Mouse (Mus musculus) midbrain, embryonic 11.5 days (tissue): ENCODE results near the gene Sec22b. TPM values are rescaled to one million over a fixed set of nuclear protein-coding genes. Genes with fewer than 3 reads are reported as not detected.
A peak's percentile ranks its signal among the peaks of the same experiment; 100 is the strongest.

ENCODE experiments used
- ATAC-seq: fragments of 200-750 bp; cut with Nextera tagmentation; 2 replicates; pipeline ENCODE4 v1.8.0; 2017; ENCODE audit warnings: moderate TSS enrichment, moderate library complexity; ENCODE audit not compliant: low FRiP score
- DNase-seq: peaks from one replicate; pipeline ENCODE4 v3.0.0; 2015; ENCODE audit warnings: low spot score; ENCODE audit errors: missing footprints
- H3K27ac ChIP-seq: fragments of 300-500 bp; sonication (generic); 2 replicates; pipeline ENCODE4 v1.5.1; 2014; ENCODE audit warnings: low read depth, low read length
- H3K27me3 ChIP-seq: fragments of 300-500 bp; sonication (generic); 2 replicates; pipeline ENCODE4 v1.6.1; 2014; ENCODE audit warnings: mild to moderate bottlenecking, low read length, moderate library complexity, mixed read lengths; ENCODE audit not compliant: control insufficient read depth, insufficient read depth
- H3K36me3 ChIP-seq: fragments of 300-500 bp; sonication (generic); 2 replicates; pipeline ENCODE4 v1.6.1; 2014; ENCODE audit warnings: mild to moderate bottlenecking, low read length, moderate library complexity, mixed read lengths; ENCODE audit not compliant: control insufficient read depth, insufficient read depth
- H3K4me1 ChIP-seq: fragments of 300-500 bp; sonication (generic); 2 replicates; pipeline ENCODE4 v1.6.1; 2014; ENCODE audit warnings: low read length; ENCODE audit not compliant: control insufficient read depth, insufficient read depth
- H3K4me2 ChIP-seq: fragments of 300-500 bp; sonication (generic); 2 replicates; pipeline ENCODE4 v1.6.1; 2014; ENCODE audit warnings: mild to moderate bottlenecking, moderate library complexity
- H3K4me3 ChIP-seq: fragments of 300-500 bp; sonication (generic); 2 replicates; pipeline ENCODE4 v1.5.1; 2014; ENCODE audit warnings: low read depth, low read length
- H3K9ac ChIP-seq: fragments of 300-500 bp; sonication (generic); 2 replicates; pipeline ENCODE4 v1.6.1; 2014; ENCODE audit warnings: low read length
- H3K9me3 ChIP-seq: fragments of 300-500 bp; sonication (generic); 2 replicates; pipeline ENCODE4 v1.6.1; 2016; ENCODE audit warnings: low read length; ENCODE audit not compliant: control insufficient read depth
- WGBS: fragments of 180-500 bp; shearing (Covaris S2); extraction: QIAGEN DNeasy Blood & Tissue Kit; methylation state at CpG from one replicate; pipeline ENCODE4 v1.1.7; 2014; 5-methylcytosine and 5-hydroxymethylcytosine counted together
- polyA plus RNA-seq: library from polyadenylated mRNA; unstranded; fragments of >200 nt; fragmentation: Nextera tagmentation; extraction: Ambion mirVana; gene quantifications from 2 replicates; pipeline ENCODE4 v1.2.1, GENCODE M21; 2014

Sec22b gene
- polyA plus RNA-seq, 1 experiment from 2014 or later = 122 TPM

DNA sequence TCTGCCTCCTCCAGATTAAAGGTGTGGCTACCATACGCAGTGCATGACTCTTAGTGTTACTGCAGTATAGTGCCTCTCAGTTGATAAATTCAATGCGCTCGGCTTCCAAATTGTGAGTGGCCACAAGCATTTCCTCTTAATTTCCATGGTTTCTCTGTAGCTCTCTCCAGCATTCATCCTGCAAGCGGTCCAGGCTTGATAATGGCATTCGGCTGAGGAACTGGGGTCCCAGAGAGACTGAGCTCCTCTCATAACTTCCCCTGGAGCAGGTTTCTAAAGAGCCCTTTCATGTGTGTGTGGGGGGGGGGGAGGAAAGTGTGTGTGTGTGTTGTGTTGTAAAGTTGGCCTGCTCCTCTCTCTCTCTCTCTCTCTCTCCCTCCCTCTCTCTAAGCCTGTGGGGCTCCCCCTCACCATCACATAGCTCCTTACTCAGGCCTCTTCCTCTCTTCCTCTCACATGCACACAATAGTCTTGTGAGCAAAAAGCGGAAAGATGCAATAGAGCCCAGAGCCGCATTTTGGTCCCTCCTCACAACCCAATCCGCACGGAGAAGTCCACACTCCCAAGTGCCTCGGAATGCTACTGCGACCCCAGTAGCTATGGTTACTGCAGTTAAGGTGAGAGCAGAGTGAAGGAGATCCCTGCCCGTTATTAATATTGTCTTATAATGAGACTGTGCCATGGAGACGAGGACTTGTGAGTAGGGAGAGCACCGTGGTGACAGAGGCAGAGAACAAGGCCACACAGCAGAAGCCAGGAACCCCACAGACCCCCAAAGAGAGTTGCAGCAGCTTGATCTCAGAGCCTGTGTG lies 60.0 kb downstream of the Sec22b start:
- H3K27ac ChIP-seq = no peak overlapping the region

DNA sequence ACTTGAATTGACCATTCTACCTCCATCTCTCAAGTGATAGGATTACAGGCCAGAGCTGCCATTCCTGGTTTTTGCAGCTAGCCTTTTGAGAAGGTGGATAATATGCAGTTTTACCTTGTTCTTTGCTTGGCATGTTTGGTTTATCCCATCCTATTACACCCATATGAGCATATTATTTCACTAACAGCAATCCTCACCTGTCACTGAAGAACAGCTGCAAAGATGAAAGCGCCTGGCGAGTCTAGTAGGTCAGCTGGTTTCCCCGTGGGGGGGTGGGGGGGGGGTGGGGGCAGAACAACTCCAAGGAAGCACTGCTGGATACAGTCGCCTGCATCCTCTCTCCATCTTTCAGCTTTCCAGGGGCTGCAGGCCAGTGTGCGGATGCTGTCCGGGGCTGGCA lies 61.0 kb downstream of the Sec22b start:
- Histone ChIP-seq H3K4me1 (peaks cover 2% of the 10 kb centered on the region; the same call in 1 of the 2 replicates), H3K4me2 (no peak overlapping the region), H3K9ac (no peak overlapping the region), H3K36me3 (no peaks in the 10 kb centered on the region), H3K27ac (no peak overlapping the region), H3K27me3 (no peaks in the 10 kb centered on the region), H3K4me3 (no peak overlapping the region), H3K9me3 (no peaks in the 10 kb centered on the region)
- no peak for DNase-seq
- WGBS = 80% methylated on average over 6 of the region's 6 CpGs
- no peak for ATAC-seq

More for the DNA sequence above, 60.0 kb downstream of the Sec22b start:
- Histone ChIP-seq H3K9me3 (no peaks in the 10 kb centered on the region), H3K27me3 (no peaks in the 10 kb centered on the region), H3K9ac (no peak overlapping the region), H3K4me3 (no peak overlapping the region), H3K36me3 (no peaks in the 10 kb centered on the region), H3K4me2 (no peak overlapping the region), H3K4me1 (peaks cover 2% of the 10 kb centered on the region; the same call in 1 of the 2 replicates)
- no peak for ATAC-seq
- no peak for DNase-seq
- WGBS = 69% methylated on average over 14 of the region's 14 CpGs

DNA sequence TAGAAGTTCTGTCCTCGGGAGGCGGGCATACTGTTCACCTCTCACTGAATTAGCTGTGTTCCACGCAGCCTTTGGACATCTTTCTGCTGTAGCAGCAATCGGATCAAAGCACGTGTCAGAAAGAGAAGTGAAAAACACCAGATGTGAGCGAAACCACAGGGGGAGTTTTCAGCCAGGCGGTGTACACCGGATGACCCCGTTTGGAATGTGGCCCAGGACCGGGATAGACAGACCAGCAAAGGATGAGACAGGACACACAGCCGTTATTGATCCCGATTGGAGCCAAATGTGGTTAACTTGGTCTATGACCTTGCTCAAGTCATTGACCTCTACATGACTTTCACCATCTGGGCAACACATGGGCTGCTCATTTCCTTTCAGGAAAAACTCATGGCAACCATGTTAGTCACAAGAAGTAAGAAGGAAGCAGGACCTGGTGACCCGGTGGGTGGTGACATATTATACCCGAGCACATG lies 63.9 kb downstream of the Sec22b start:
- DNase-seq (no peak), ATAC-seq (no peak)
- H3K9ac ChIP-seq = no peak overlapping the region
- 86% methylated on average over 14 of the region's 14 CpGs for WGBS
- no peaks in the 10 kb centered on the region for H3K36me3 ChIP-seq
- peaks cover 2% of the 10 kb centered on the region; the same call in 1 of the 2 replicates for H3K4me1 ChIP-seq
- H3K27ac ChIP-seq = no peak overlapping the region
- H3K27me3 ChIP-seq = no peaks in the 10 kb centered on the region
- no peak overlapping the region for H3K4me3 ChIP-seq
- H3K9me3 ChIP-seq = no peaks in the 10 kb centered on the region
- no peak overlapping the region for H3K4me2 ChIP-seq

DNA sequence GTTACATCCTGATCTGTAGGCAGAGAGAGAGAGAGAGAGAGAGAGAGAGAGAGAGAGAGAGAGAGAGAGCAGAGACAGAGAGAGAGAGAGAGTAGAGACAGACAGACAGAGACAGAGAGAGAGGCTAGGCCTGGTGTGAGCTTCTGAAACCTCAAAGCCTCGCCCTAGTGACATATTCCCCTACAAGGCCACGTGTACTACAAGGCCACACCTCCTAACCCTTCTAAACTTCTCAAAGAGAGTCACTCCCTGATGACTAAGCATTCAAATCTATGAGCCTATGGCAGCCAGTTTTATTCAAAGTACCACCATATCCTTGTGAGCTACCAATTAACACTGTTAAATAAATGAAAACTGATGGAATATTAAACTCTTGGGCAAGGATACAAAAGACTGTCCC lies 66.6 kb downstream of the Sec22b start:
- Histone ChIP-seq H3K4me2 (no peak overlapping the region), H3K9me3 (no peaks in the 10 kb centered on the region), H3K27me3 (no peaks in the 10 kb centered on the region), H3K9ac (no peak overlapping the region), H3K27ac (no peak overlapping the region), H3K4me3 (no peak overlapping the region), H3K36me3 (no peaks in the 10 kb centered on the region), H3K4me1 (no peaks in the 10 kb centered on the region)
- 58% methylated on average over 2 of the region's 2 CpGs for WGBS
- no peak for DNase-seq
- no peak for ATAC-seq

DNA sequence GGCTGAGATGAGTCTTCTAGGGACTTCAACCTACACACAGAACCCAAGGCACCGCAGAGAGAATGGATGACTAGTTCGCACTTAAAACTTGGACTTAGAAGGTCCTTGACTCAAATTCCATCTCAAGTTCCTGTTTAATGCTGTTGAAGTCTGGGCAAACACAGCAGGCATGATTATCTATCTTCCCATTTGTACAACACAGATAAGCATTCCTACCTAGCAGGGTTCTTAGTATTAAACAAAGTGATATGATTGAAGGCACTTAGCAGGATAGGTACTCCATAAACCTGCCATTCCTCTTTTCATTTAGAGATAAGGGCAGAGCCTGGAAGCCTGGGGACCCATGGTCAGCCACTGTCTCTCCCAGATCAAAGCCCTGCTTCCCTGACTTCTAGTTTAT lies 67.2 kb downstream of the Sec22b start:
- no peak for ATAC-seq
- H3K9ac ChIP-seq = no peak overlapping the region
- WGBS = 93% methylated on average over 2 of the region's 2 CpGs
- H3K4me3 ChIP-seq = no peak overlapping the region
- no peak for DNase-seq
- no peaks in the 10 kb centered on the region for H3K27me3 ChIP-seq
- H3K9me3 ChIP-seq = no peaks in the 10 kb centered on the region
- no peak overlapping the region for H3K4me2 ChIP-seq
- H3K27ac ChIP-seq = no peak overlapping the region
- no peaks in the 10 kb centered on the region for H3K4me1 ChIP-seq
- no peaks in the 10 kb centered on the region for H3K36me3 ChIP-seq

DNA sequence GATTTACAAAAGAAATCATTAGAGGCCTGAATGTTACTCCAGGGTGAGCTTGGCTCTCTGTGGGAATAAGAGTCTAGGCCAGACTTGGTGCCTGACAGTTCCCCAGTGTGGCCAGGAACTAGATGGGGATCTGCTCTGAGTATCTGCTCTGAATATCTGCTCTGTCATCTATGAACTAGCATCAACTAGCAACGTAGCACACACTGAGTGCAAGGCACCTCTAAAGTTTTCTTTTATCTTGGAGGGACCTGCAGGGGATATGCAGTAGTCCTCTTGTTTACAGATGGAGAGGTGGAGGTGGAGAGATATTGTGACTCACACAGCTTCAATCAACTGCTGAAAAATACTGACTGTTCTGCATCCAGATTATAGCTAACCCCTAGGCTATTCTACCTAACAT lies 68.0 kb downstream of the Sec22b start:
- H3K27me3 ChIP-seq = no peaks in the 10 kb centered on the region
- 86% methylated on average over 1 of the region's 1 CpGs for WGBS
- H3K4me2 ChIP-seq = no peak overlapping the region
- no peaks in the 10 kb centered on the region for H3K4me1 ChIP-seq
- H3K9ac ChIP-seq = no peak overlapping the region
- no peaks in the 10 kb centered on the region for H3K9me3 ChIP-seq
- ATAC-seq = no peak
- no peak overlapping the region for H3K27ac ChIP-seq
- no peak for DNase-seq
- no peak overlapping the region for H3K4me3 ChIP-seq
- H3K36me3 ChIP-seq = no peaks in the 10 kb centered on the region

DNA sequence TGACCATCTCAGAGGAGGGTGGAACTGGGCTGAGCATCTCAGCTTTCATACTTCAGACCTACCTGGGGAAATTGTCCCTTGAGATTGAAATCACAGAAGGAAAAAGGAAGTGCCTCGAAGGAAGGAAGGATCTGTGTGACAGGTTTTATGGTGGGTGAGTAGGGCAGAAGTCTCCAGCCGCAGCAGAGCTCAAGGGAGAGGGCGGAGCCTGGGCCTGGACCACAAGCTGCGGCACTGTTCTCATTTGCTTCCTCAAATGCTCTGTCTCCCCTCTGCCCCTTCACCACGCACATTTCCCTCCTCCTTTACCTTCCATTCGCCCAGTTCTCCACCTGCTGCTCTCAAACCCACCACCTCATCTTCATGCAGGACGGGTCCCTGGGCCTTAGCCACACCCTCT lies 70.1 kb downstream of the Sec22b start:
- ATAC-seq = no peak
- Histone ChIP-seq H3K36me3 (no peaks in the 10 kb centered on the region), H3K4me3 (no peak overlapping the region), H3K9me3 (peaks cover 2% of the 10 kb centered on the region; the same call in 1 of the 2 replicates), H3K4me2 (no peak overlapping the region), H3K9ac (no peak overlapping the region), H3K27me3 (no peaks in the 10 kb centered on the region), H3K27ac (no peak overlapping the region), H3K4me1 (no peaks in the 10 kb centered on the region)
- 26% methylated on average over 7 of the region's 7 CpGs for WGBS
- no peak for DNase-seq

DNA sequence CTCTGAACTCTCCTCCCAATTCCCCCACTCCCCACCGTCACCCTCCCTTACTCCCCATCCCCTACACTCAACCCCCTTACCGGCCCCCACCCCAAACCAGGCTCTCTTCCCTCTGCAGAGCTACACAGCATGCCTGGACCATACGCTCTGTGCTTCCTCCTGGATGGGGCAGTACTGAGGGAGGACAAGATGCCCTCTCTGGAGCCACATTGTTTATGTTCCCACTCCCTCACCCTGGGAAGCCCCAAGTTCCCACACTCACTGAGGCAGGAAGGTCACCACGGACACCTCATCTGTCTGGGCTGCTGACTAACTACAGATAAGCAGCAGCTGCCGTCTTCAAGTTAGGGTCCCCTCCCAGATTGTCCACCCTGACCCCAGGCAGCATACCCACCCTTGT lies 71.2 kb downstream of the Sec22b start:
- H3K27ac ChIP-seq = no peak overlapping the region
- H3K4me3 ChIP-seq = no peak overlapping the region
- WGBS = 62% methylated on average over 5 of the region's 5 CpGs
- DNase-seq (no peak), ATAC-seq (peak; percentile 22; the same call in 1 of the 2 replicates)
- no peak overlapping the region for H3K4me2 ChIP-seq
- no peaks in the 10 kb centered on the region for H3K27me3 ChIP-seq
- H3K9ac ChIP-seq = no peak overlapping the region
- H3K4me1 ChIP-seq = no peaks in the 10 kb centered on the region
- peaks cover 2% of the 10 kb centered on the region; the same call in 1 of the 2 replicates for H3K9me3 ChIP-seq
- H3K36me3 ChIP-seq = no peaks in the 10 kb centered on the region

DNA sequence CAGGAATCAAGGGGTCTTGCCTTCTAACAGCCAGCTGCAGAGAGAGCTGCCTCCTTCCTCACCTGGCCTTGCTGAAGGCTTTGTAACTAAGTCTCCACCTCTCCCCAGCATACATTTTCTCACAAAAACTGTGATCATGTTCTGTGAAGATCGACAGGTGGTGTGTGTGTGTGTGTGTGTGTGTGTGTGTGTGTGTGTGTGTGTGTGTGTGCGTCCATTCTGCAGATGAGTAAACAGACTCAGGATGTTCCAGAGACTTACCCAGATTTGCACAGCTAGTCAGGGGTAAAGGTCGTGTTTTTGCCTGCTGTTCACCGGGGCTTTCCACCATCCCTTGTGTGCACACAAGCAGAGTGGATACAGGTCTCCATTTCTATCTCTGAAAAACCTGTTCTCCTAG lies 71.7 kb downstream of the Sec22b start:
- ATAC-seq (no peak), DNase-seq (no peak)
- no peak overlapping the region for H3K27ac ChIP-seq
- WGBS = 74% methylated on average over 4 of the region's 4 CpGs
- peaks cover 2% of the 10 kb centered on the region; the same call in 1 of the 2 replicates for H3K9me3 ChIP-seq
- no peaks in the 10 kb centered on the region for H3K36me3 ChIP-seq
- no peak overlapping the region for H3K4me3 ChIP-seq
- H3K4me2 ChIP-seq = no peak overlapping the region
- H3K4me1 ChIP-seq = no peaks in the 10 kb centered on the region
- no peak overlapping the region for H3K9ac ChIP-seq
- H3K27me3 ChIP-seq = no peaks in the 10 kb centered on the region
